18 mouse cellular contexts compared by ENCODE assay signal in genomic region chr1:72374049-72374448, GRCm38 (mm10).
DNase-seq lines count a peak whose midpoint lies in the region; ATAC-seq lines count a peak whose summit lies in the region.
"Had no signal": no experiment of that assay in that cellular context is flagged by ENCODE, and none has a peak within 500 bp of the region (broad histone marks: within the 10 kb centered on the region; RNA-seq: fewer than 3 reads in every experiment).

No protein-coding gene starts in this region.

- no peak overlapping the region for H3K4me2 ChIP-seq in forebrain, embryonic 15.5 days (replicated peaks)
- no peak overlapping the region for H3K4me2 ChIP-seq in forebrain, embryonic 11.5 days (ENCODE audit: low read depth, low read length, severe bottlenecking)
- no peak overlapping the region for H3K4me2 ChIP-seq in hindbrain, embryonic 13.5 days
- H3K4me2 ChIP-seq in hindbrain, embryonic 16.5 days (ENCODE audit: low read length) = no peak overlapping the region
- H3K4me2 ChIP-seq in neural tube, embryonic 13.5 days = no peak overlapping the region
- H3K4me2 ChIP-seq: forebrain, embryonic 12.5 days; heart, embryonic 11.5 days; hindbrain, embryonic 14.5 days; intestine, embryonic 15.5 days had no signal

- 24% methylated on average over 4 of the region's 4 CpGs for WGBS in forebrain, embryonic 15.5 days
- 28% methylated on average over 4 of the region's 4 CpGs for WGBS in forebrain, embryonic 11.5 days
- 67% methylated on average over 4 of the region's 4 CpGs for WGBS in hindbrain, embryonic 13.5 days
- WGBS in hindbrain, embryonic 16.5 days = 71% methylated on average over 4 of the region's 4 CpGs
- WGBS in neural tube, embryonic 13.5 days = 36% methylated on average over 4 of the region's 4 CpGs

- no peak for DNase-seq in forebrain, embryonic 11.5 days (ENCODE audit: low spot score)
- DNase-seq in neural tube, embryonic 10.5 days (ENCODE audit: extremely low spot score, low spot score) = no peak
- DNase-seq: adrenal gland, adult 8-10 months; adrenal gland, postnatal 25 days; cerebellum, adult 11-12 months; cerebellum, adult 8-10 months; cerebellum, postnatal 14 days; gastrocnemius, postnatal 25 days; kidney, adult 11 months had no signal

- H3K4me1 ChIP-seq in forebrain, embryonic 15.5 days = peaks cover 16% of the 10 kb centered on the region
- no peaks in the 10 kb centered on the region for H3K4me1 ChIP-seq in forebrain, embryonic 11.5 days (replicated peaks; ENCODE audit: control insufficient read depth, insufficient read depth, low read length)
- H3K4me1 ChIP-seq in hindbrain, embryonic 13.5 days (replicated peaks) = 0 out of 2 replicates have a peak, but pooled peaks cover 4% of the 10 kb centered on the region
- no peaks in the 10 kb centered on the region; the same call in 1 of the 2 replicates for H3K4me1 ChIP-seq in hindbrain, embryonic 16.5 days (ENCODE audit: control insufficient read depth, insufficient read depth, low read depth, low read length)
- peaks cover 12% of the 10 kb centered on the region for H3K4me1 ChIP-seq in neural tube, embryonic 13.5 days (replicated peaks)
- H3K4me1 ChIP-seq: intestine, embryonic 15.5 days had no signal

- H3K9me3 ChIP-seq in forebrain, embryonic 15.5 days = no peaks in the 10 kb centered on the region
- H3K9me3 ChIP-seq in forebrain, embryonic 11.5 days (ENCODE audit: control insufficient read depth, low read length) = no peaks in the 10 kb centered on the region
- no peaks in the 10 kb centered on the region for H3K9me3 ChIP-seq in hindbrain, embryonic 13.5 days
- no peaks in the 10 kb centered on the region for H3K9me3 ChIP-seq in hindbrain, embryonic 16.5 days (ENCODE audit: control insufficient read depth, low read length)
- H3K9me3 ChIP-seq in neural tube, embryonic 13.5 days = no peaks in the 10 kb centered on the region
- H3K9me3 ChIP-seq: forebrain, embryonic 12.5 days; intestine, embryonic 15.5 days had no signal

- H3K27ac ChIP-seq in forebrain, embryonic 15.5 days (replicated peaks) = peak overlapping the region; percentile 65; the same call in 1 of the 2 replicates
- no peak overlapping the region for H3K27ac ChIP-seq in forebrain, embryonic 11.5 days (ENCODE audit: low read depth, low read length)
- H3K27ac ChIP-seq in hindbrain, embryonic 13.5 days = 0 out of 2 replicates have a peak overlapping the region, but pooled peaks have one; percentile 37
- no peak overlapping the region for H3K27ac ChIP-seq in hindbrain, embryonic 16.5 days (ENCODE audit: low read depth, low read length)
- H3K27ac ChIP-seq in neural tube, embryonic 13.5 days (replicated peaks) = peak overlapping the region; percentile 71
- H3K27ac ChIP-seq: forebrain, embryonic 12.5 days; intestine, embryonic 15.5 days had no signal

- no peak overlapping the region for H3K4me3 ChIP-seq in forebrain, embryonic 15.5 days
- no peak overlapping the region for H3K4me3 ChIP-seq in forebrain, embryonic 11.5 days (ENCODE audit: low read depth, low read length)
- no peak overlapping the region for H3K4me3 ChIP-seq in hindbrain, embryonic 13.5 days
- no peak overlapping the region for H3K4me3 ChIP-seq in hindbrain, embryonic 16.5 days (ENCODE audit: low read length)
- H3K4me3 ChIP-seq in neural tube, embryonic 13.5 days = no peak overlapping the region
- H3K4me3 ChIP-seq: forebrain, embryonic 12.5 days; intestine, embryonic 15.5 days had no signal

- no peaks in the 10 kb centered on the region for H3K36me3 ChIP-seq in forebrain, embryonic 15.5 days
- no peaks in the 10 kb centered on the region; the same call in 1 of the 2 replicates for H3K36me3 ChIP-seq in forebrain, embryonic 11.5 days (ENCODE audit: control insufficient read depth, insufficient read depth, low read length)
- H3K36me3 ChIP-seq in hindbrain, embryonic 13.5 days = no peaks in the 10 kb centered on the region
- H3K36me3 ChIP-seq in hindbrain, embryonic 16.5 days (ENCODE audit: control insufficient read depth, insufficient read depth, low read length) = no peaks in the 10 kb centered on the region
- no peaks in the 10 kb centered on the region for H3K36me3 ChIP-seq in neural tube, embryonic 13.5 days
- H3K36me3 ChIP-seq: forebrain, embryonic 12.5 days had no signal

- no peak overlapping the region for H3K9ac ChIP-seq in forebrain, embryonic 15.5 days (replicated peaks)
- no peak overlapping the region for H3K9ac ChIP-seq in forebrain, embryonic 11.5 days (ENCODE audit: low read length)
- no peak overlapping the region for H3K9ac ChIP-seq in hindbrain, embryonic 13.5 days
- no peak overlapping the region for H3K9ac ChIP-seq in hindbrain, embryonic 16.5 days (ENCODE audit: low read depth, low read length)
- no peak overlapping the region for H3K9ac ChIP-seq in neural tube, embryonic 13.5 days
- H3K9ac ChIP-seq: forebrain, embryonic 12.5 days; hindbrain, embryonic 14.5 days; intestine, embryonic 15.5 days had no signal

- ATAC-seq in forebrain, embryonic 15.5 days (replicated peaks) = no peak
- ATAC-seq in forebrain, embryonic 11.5 days (replicated peaks; ENCODE audit: low FRiP score) = no peak
- no peak for ATAC-seq in hindbrain, embryonic 13.5 days (ENCODE audit: low FRiP score)
- no peak for ATAC-seq in hindbrain, embryonic 16.5 days
- ATAC-seq in neural tube, embryonic 13.5 days (ENCODE audit: low read depth) = peak; percentile 57; the same call in 1 of the 2 replicates
- ATAC-seq: activated CD4-positive, CD25-positive, alpha-beta regulatory T cell, adult 4 months; intestine, embryonic 15.5 days had no signal

- H3K27me3 ChIP-seq in forebrain, embryonic 15.5 days = no peaks in the 10 kb centered on the region
- H3K27me3 ChIP-seq in forebrain, embryonic 11.5 days (ENCODE audit: control insufficient read depth, insufficient read depth, low read length) = no peaks in the 10 kb centered on the region
- H3K27me3 ChIP-seq in hindbrain, embryonic 13.5 days = no peaks in the 10 kb centered on the region
- H3K27me3 ChIP-seq in hindbrain, embryonic 16.5 days (replicated peaks; ENCODE audit: control insufficient read depth, insufficient read depth, low read length) = no peaks in the 10 kb centered on the region
- H3K27me3 ChIP-seq in neural tube, embryonic 13.5 days = no peaks in the 10 kb centered on the region
- H3K27me3 ChIP-seq: forebrain, embryonic 12.5 days; intestine, embryonic 15.5 days had no signal

Comparison
In these comparisons a context has a peak if more than half of its experiments do, and no peak if none do; other contexts are left out.
1. H3K27ac ChIP-seq: peak in forebrain, embryonic 15.5 days (single experiment), hindbrain, embryonic 13.5 days (single experiment) and neural tube, embryonic 13.5 days (single experiment); none in forebrain, embryonic 11.5 days (single experiment) and hindbrain, embryonic 16.5 days (single experiment).